Mouse (Mus musculus): ENCODE measurements at regions not wholly inside any gene's neighbourhood (a gene's known extent, or its start where the extent isn't known, plus 50 kb on each side); places are given as distances from the start of the nearest gene placed in this dataset.

GRCm38 (mm10) chr16:95833455-95833854, 131.6 kb downstream of the Ets2 start:
- peaks cover 29% of the 10 kb centered on the region for H3K4me1 ChIP-seq (ENCODE audit: control insufficient read depth, insufficient read depth, low read length)
- WGBS = 34% methylated on average over 10 of the region's 10 CpGs
- DNase-seq = peak; percentile 50 to 68
- no peak overlapping the region for H3K4me3 ChIP-seq
- TF ChIP-seq CTCF (IDR thresholded peaks at IDR 0.05) = no peak
- 0 out of 2 replicates have a peak, but pooled peaks have one; percentile 26 for TF ChIP-seq POLR2A (IDR thresholded peaks at IDR 0.05; ENCODE audit: insufficient read depth, low read depth, low read length)
- 0 out of 2 replicates have a peak, but pooled peaks have one; percentile 8 for TF ChIP-seq EP300 (IDR thresholded peaks at IDR 0.05; ENCODE audit: insufficient read depth, low read depth, low read length)
- intact Hi-C loops (cut with DNase I) = loop anchor here (2.0 to 5.0 kb wide), 2 partner anchors 83 to 131 kb away; partner anchors contain the start of gene Ets2
- H3K79me2 ChIP-seq (replicated peaks; ENCODE audit: control insufficient read depth, insufficient read depth, low read length) = no peaks in the 10 kb centered on the region
- H3K36me3 ChIP-seq (ENCODE audit: control insufficient read depth, insufficient read depth, low read length) = no peaks in the 10 kb centered on the region
- H3K27me3 ChIP-seq (ENCODE audit: control insufficient read depth, insufficient read depth, low read length) = no peaks in the 10 kb centered on the region
- peak overlapping the region; percentile 75 for H3K27ac ChIP-seq
- H3K9ac ChIP-seq (ENCODE audit: low read depth, low read length) = no peak overlapping the region

GRCm38 (mm10) chr16:95832346-95832739, 130.5 kb downstream of the Ets2 start:
- no peaks in the 10 kb centered on the region for H3K36me3 ChIP-seq (ENCODE audit: control insufficient read depth, insufficient read depth, low read length)
- no peak overlapping the region for H3K9ac ChIP-seq (ENCODE audit: low read depth, low read length)
- no peaks in the 10 kb centered on the region for H3K27me3 ChIP-seq (ENCODE audit: control insufficient read depth, insufficient read depth, low read length)
- H3K27ac ChIP-seq = peak overlapping the region; percentile 75
- WGBS = 50% methylated on average over 9 of the region's 9 CpGs
- DNase-seq = no peak
- TF ChIP-seq POLR2A (IDR thresholded peaks at IDR 0.05; ENCODE audit: insufficient read depth, low read depth, low read length) = no peak
- TF ChIP-seq EP300 (IDR thresholded peaks at IDR 0.05; ENCODE audit: insufficient read depth, low read depth, low read length) = no peak
- TF ChIP-seq CTCF (IDR thresholded peaks at IDR 0.05) = no peak
- intact Hi-C loops (cut with DNase I) = loop anchor here (2.0 to 5.0 kb wide), 2 partner anchors 82 to 130 kb away; partner anchors contain the start of gene Ets2
- H3K79me2 ChIP-seq (replicated peaks; ENCODE audit: control insufficient read depth, insufficient read depth, low read length) = no peaks in the 10 kb centered on the region
- no peak overlapping the region for H3K4me3 ChIP-seq
- peaks cover 29% of the 10 kb centered on the region for H3K4me1 ChIP-seq (ENCODE audit: control insufficient read depth, insufficient read depth, low read length)

GRCm38 (mm10) chr16:95831566-95832345, 129.9 kb downstream of the Ets2 start:
- intact Hi-C loops (cut with DNase I) = loop anchor here (1.0 to 5.0 kb wide), 3 partner anchors 30 to 129 kb away; partner anchors contain the start of gene Ets2
- Histone ChIP-seq H3K27me3 (ENCODE audit: control insufficient read depth, insufficient read depth, low read length) (no peaks in the 10 kb centered on the region), H3K27ac (peak overlapping the region; percentile 75), H3K4me3 (no peak overlapping the region), H3K4me1 (ENCODE audit: control insufficient read depth, insufficient read depth, low read length) (peaks cover 29% of the 10 kb centered on the region), H3K9ac (ENCODE audit: low read depth, low read length) (no peak overlapping the region), H3K36me3 (ENCODE audit: control insufficient read depth, insufficient read depth, low read length) (no peaks in the 10 kb centered on the region), H3K79me2 (replicated peaks; ENCODE audit: control insufficient read depth, insufficient read depth, low read length) (no peaks in the 10 kb centered on the region)
- DNase-seq = peak; percentile 55 to 73
- WGBS = 35% methylated on average over 11 of the region's 11 CpGs
- peak; percentile 98 for TF ChIP-seq EP300 (IDR thresholded peaks at IDR 0.05; ENCODE audit: insufficient read depth, low read depth, low read length)
- TF ChIP-seq CTCF (IDR thresholded peaks at IDR 0.05) = no peak
- peak; percentile 74 for TF ChIP-seq POLR2A (IDR thresholded peaks at IDR 0.05; ENCODE audit: insufficient read depth, low read depth, low read length)

DNA sequence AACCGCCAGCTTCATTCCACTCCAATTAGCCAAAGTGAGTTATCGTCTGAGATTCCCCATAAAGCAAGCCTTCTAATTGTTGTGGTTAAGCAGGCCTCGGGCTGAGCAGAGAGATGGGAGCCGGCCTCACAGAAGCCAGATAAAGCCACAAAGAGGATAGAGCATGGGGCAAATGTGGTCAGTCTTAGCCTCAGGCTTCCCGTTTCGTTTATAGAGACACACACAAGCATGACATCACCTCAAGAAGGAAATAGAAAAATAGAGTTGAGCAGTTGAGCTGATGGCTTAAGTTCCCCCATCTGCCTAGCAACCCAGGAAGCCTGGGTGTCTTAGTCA, 125.5 kb downstream of the Ets2 start:
- Histone ChIP-seq H3K27me3 (ENCODE audit: control insufficient read depth, insufficient read depth, low read length) (no peaks in the 10 kb centered on the region), H3K9ac (ENCODE audit: low read depth, low read length) (no peak overlapping the region), H3K4me3 (no peak overlapping the region), H3K27ac (no peak overlapping the region), H3K4me1 (ENCODE audit: control insufficient read depth, insufficient read depth, low read length) (peaks cover 29% of the 10 kb centered on the region), H3K79me2 (replicated peaks; ENCODE audit: control insufficient read depth, insufficient read depth, low read length) (no peaks in the 10 kb centered on the region), H3K36me3 (ENCODE audit: control insufficient read depth, insufficient read depth, low read length) (peaks cover 3% of the 10 kb centered on the region; the same call in 1 of the 2 replicates)
- 51% methylated on average over 6 of the region's 6 CpGs for WGBS
- intact Hi-C loops (cut with DNase I) = no loop called here
- no peak for TF ChIP-seq EP300 (IDR thresholded peaks at IDR 0.05; ENCODE audit: insufficient read depth, low read depth, low read length)
- TF ChIP-seq POLR2A (IDR thresholded peaks at IDR 0.05; ENCODE audit: insufficient read depth, low read depth, low read length) = no peak
- no peak for TF ChIP-seq CTCF (IDR thresholded peaks at IDR 0.05)
- DNase-seq = peak in 1 of 2 experiments; percentile 55

GRCm38 (mm10) chr16:95826681-95827401, 125.0 kb downstream of the Ets2 start:
- H3K9ac ChIP-seq (ENCODE audit: low read depth, low read length) = no peak overlapping the region
- no peak for DNase-seq
- WGBS = 79% methylated on average over 5 of the region's 5 CpGs
- H3K27ac ChIP-seq = no peak overlapping the region
- no peaks in the 10 kb centered on the region for H3K79me2 ChIP-seq (replicated peaks; ENCODE audit: control insufficient read depth, insufficient read depth, low read length)
- no peak overlapping the region for H3K4me3 ChIP-seq
- H3K4me1 ChIP-seq (ENCODE audit: control insufficient read depth, insufficient read depth, low read length) = peaks cover 27% of the 10 kb centered on the region
- H3K27me3 ChIP-seq (ENCODE audit: control insufficient read depth, insufficient read depth, low read length) = no peaks in the 10 kb centered on the region
- no peak for TF ChIP-seq EP300 (IDR thresholded peaks at IDR 0.05; ENCODE audit: insufficient read depth, low read depth, low read length)
- no peak for TF ChIP-seq CTCF (IDR thresholded peaks at IDR 0.05)
- no peak for TF ChIP-seq POLR2A (IDR thresholded peaks at IDR 0.05; ENCODE audit: insufficient read depth, low read depth, low read length)
- H3K36me3 ChIP-seq (ENCODE audit: control insufficient read depth, insufficient read depth, low read length) = peaks cover 3% of the 10 kb centered on the region; the same call in 1 of the 2 replicates
- intact Hi-C loops (cut with DNase I) = no loop called here

Data from heart, adult 2 months (tissue).